Mouse (Mus musculus) effector memory CD4-positive, alpha-beta T cell, adult 5 months (primary cell): ENCODE results near the gene Adgrd1. TPM values are rescaled to one million over a fixed set of nuclear protein-coding genes. Genes with fewer than 3 reads are reported as not detected.

Experiments used
- polyA plus RNA-seq: library from polyadenylated mRNA; unstranded; fragments of 100-300 nt; shearing (Covaris generic); gene quantifications from one replicate; pipeline ENCODE4 v1.2.1, GENCODE M21; 2017

Gene Adgrd1
- polyA plus RNA-seq = 0.24 TPM

DNA sequence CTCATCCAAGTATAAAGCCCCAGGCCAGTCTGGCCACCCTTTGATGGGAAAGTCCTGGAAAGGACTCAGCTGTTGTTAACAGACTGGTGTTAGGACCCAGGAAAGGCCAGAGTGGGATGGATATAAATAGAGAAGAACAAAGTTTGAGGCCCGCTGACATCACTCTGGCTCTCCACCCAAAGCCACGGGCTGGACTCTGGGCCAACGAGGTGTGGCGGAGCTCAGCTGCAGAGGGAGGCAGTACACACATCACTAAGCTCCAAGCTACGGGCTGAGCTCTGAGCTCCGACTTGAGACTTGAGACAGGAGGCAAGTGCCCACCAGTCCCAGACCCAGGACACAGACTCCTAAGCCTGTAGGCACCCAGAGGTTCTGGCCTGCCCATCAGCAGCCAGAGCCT, at the start of gene Adgrd1:
Gene Adgrd1 (plus strand): TSS at position 240 of the 400 bp plus-strand sequence.

Other genes starting within 250 kb of the Adgrd1 start
- gene Rimbp2, start 143.3 kb upstream of the Adgrd1 start, polyA plus RNA-seq = not detected
- 4.4 TPM for gene Stx2, start 88.2 kb upstream of the Adgrd1 start, polyA plus RNA-seq
- gene Ran, start 76.7 kb upstream of the Adgrd1 start, polyA plus RNA-seq = 149 TPM